Mouse (Mus musculus) left cerebral cortex, adult 18-20 months (tissue): ENCODE data around the gene Hnf1a. TPM values are rescaled to one million over a fixed set of nuclear protein-coding genes. Genes with fewer than 3 reads are reported as not detected.
"Not testable (repeated sequence)": the region's sequence is repeated elsewhere in the genome, so short reads cannot be mapped to it uniquely, and the experiment has no call there.

Experiments
- DNase-seq, 2 experiments: peaks; one replicate each; pipeline ENCODE4 v3.0.0; 2021 to 2022; ENCODE audit warnings: low spot score in 2 of 2, mixed read lengths in 1 of 2
- total RNA-seq, 2 experiments: library from RNA; stranded (reverse); gene quantifications; 2 replicates each; pipeline ENCODE4 v1.2.3; 2021

The Hnf1a gene
- total RNA-seq, 2 experiments from 2014 or later: not detected

GRCm38 (mm10) chr5:114948891-114949290, 22.0 kb downstream of the Hnf1a start:
- peak in 1 of 2 experiments; percentile 24 for DNase-seq

- no peak for DNase-seq
These were observed 25.8 kb downstream of the Hnf1a start for GRCm38 (mm10) chr5:114945072-114945471.

GRCm38 (mm10) chr5:114942766-114943130, 28.1 kb downstream of the Hnf1a start:
- DNase-seq: no peak

GRCm38 (mm10) chr5:114942074-114942765, 28.7 kb downstream of the Hnf1a start, which contains the start of gene 2210016L21Rik:
Gene 2210016L21Rik, plus strand, starts transcription at chr5:114942158.
- DNase-seq: peak; percentile 85 to 88

- DNase-seq: not testable (repeated sequence)
These were observed 29.8 kb downstream of the Hnf1a start for GRCm38 (mm10) chr5:114941138-114941537.

- DNase-seq: no peak
These were observed 35.1 kb downstream of the Hnf1a start for GRCm38 (mm10) chr5:114935838-114936237.

- DNase-seq: no peak
These were observed 37.7 kb downstream of the Hnf1a start for GRCm38 (mm10) chr5:114933206-114933605.

GRCm38 (mm10) chr5:114931626-114932025, 39.3 kb downstream of the Hnf1a start:
- DNase-seq: no peak

GRCm38 (mm10) chr5:114926753-114927152, 44.1 kb downstream of the Hnf1a start:
- no peak for DNase-seq

GRCm38 (mm10) chr5:114926153-114926684, 44.7 kb downstream of the Hnf1a start:
- no peak for DNase-seq

- DNase-seq: no peak
These were observed 47.9 kb downstream of the Hnf1a start, which contains the start of gene Oasl1 for GRCm38 (mm10) chr5:114922998-114923473. Gene Oasl1, plus strand, starts transcription at chr5:114923240.

GRCm38 (mm10) chr5:114922366-114922731, 48.5 kb downstream of the Hnf1a start:
- DNase-seq: no peak

- DNase-seq: no peak
These were observed 49.1 kb downstream of the Hnf1a start for GRCm38 (mm10) chr5:114921551-114922365.

GRCm38 (mm10) chr5:114917357-114917756, 53.5 kb downstream of the Hnf1a start:
- not testable (repeated sequence) for DNase-seq

- no peak for DNase-seq
These were observed 54.1 kb downstream of the Hnf1a start for GRCm38 (mm10) chr5:114916777-114917176.

GRCm38 (mm10) chr5:114915854-114916253, 55.0 kb downstream of the Hnf1a start:
- DNase-seq: no peak

GRCm38 (mm10) chr5:114914855-114915254, 56.0 kb downstream of the Hnf1a start:
- DNase-seq: peak; percentile 21 to 44

- no peak for DNase-seq
These were observed 57.2 kb downstream of the Hnf1a start for GRCm38 (mm10) chr5:114913686-114914085.

GRCm38 (mm10) chr5:114908598-114909305, 62.1 kb downstream of the Hnf1a start:
- DNase-seq: no peak

GRCm38 (mm10) chr5:114902413-114902812, 68.5 kb downstream of the Hnf1a start:
- DNase-seq: no peak
